Mouse (Mus musculus) intestine, postnatal 0 days (tissue): Measurements from ENCODE around the gene Hc. TPM values are rescaled to one million over a fixed set of nuclear protein-coding genes. Genes with fewer than 3 reads are reported as not detected.

Experiments used
- ATAC-seq: fragments of 200-750 bp; cut with Nextera tagmentation; 2 replicates; pipeline ENCODE4 v1.8.0; 2017; ENCODE audit warnings: mild to moderate bottlenecking, moderate TSS enrichment, moderate library complexity
- H3K27ac ChIP-seq: fragments of 300-500 bp; sonication (generic); 2 replicates; pipeline ENCODE4 v1.5.1; 2014; ENCODE audit warnings: mild to moderate bottlenecking, low read depth, low read length, moderate library complexity
- H3K27me3 ChIP-seq: fragments of 300-500 bp; sonication (generic); replicated peaks from 2 replicates; pipeline ENCODE4 v1.6.1; 2014; ENCODE audit warnings: low read length, mixed read lengths; ENCODE audit not compliant: control insufficient read depth, insufficient read depth
- H3K36me3 ChIP-seq: fragments of 300-500 bp; sonication (generic); 2 replicates; pipeline ENCODE4 v1.6.1; 2014; ENCODE audit warnings: mild to moderate bottlenecking, moderate library complexity; ENCODE audit not compliant: control insufficient read depth, insufficient read depth
- H3K4me1 ChIP-seq: fragments of 300-500 bp; sonication (generic); replicated peaks from 2 replicates; pipeline ENCODE4 v1.6.1; 2014; ENCODE audit warnings: antibody characterized with exemption, low read length, mixed read lengths; ENCODE audit not compliant: control insufficient read depth, insufficient read depth
- H3K4me2 ChIP-seq: fragments of 300-500 bp; sonication (generic); replicated peaks from 2 replicates; pipeline ENCODE4 v1.6.1; 2014; ENCODE audit warnings: low read depth, mild to moderate bottlenecking, moderate library complexity
- H3K4me3 ChIP-seq: fragments of 300-500 bp; sonication (generic); 2 replicates; pipeline ENCODE4 v1.5.1; 2014; ENCODE audit warnings: low read depth, low read length
- H3K9ac ChIP-seq: fragments of 300-500 bp; sonication (generic); 2 replicates; pipeline ENCODE4 v1.6.1; 2014; ENCODE audit warnings: mild to moderate bottlenecking, low read depth, low read length
- H3K9me3 ChIP-seq: fragments of 300-500 bp; sonication (generic); 2 replicates; pipeline ENCODE4 v1.6.1; 2016; ENCODE audit warnings: mixed run types; ENCODE audit not compliant: control insufficient read depth
- CTCF ChIP-seq: sonication (generic); IDR thresholded peaks from 2 replicates; pipeline ENCODE4 v1.5.1; 2016; ENCODE audit warnings: low read depth, mild to moderate bottlenecking, control low read depth, antibody characterized with exemption, moderate library complexity
- WGBS: fragments of 180-500 bp; shearing (Covaris S2); extraction: QIAGEN DNeasy Blood & Tissue Kit; methylation state at CpG from one replicate; pipeline ENCODE4 v1.1.7; 2014; 5-methylcytosine and 5-hydroxymethylcytosine counted together
- polyA plus RNA-seq: library from polyadenylated mRNA; unstranded; fragments of >200 nt; fragmentation: Nextera tagmentation; extraction: Ambion mirVana; gene quantifications from 2 replicates; pipeline ENCODE4 v1.2.1, GENCODE M21; 2015

Gene Hc
- polyA plus RNA-seq, 1 experiment from 2014 or later: 0.14 TPM

- no peak overlapping the region for H3K9ac ChIP-seq
- no peak overlapping the region for H3K4me3 ChIP-seq
- no peak overlapping the region for H3K27ac ChIP-seq
- H3K9me3 ChIP-seq: no peaks in the 10 kb centered on the region
- ATAC-seq: no peak
- no peaks in the 10 kb centered on the region for H3K4me1 ChIP-seq
- H3K27me3 ChIP-seq: no peaks in the 10 kb centered on the region
- WGBS: 23% methylated on average over 2 of the region's 2 CpGs
- no peak overlapping the region for H3K4me2 ChIP-seq
- TF ChIP-seq CTCF: no peak
- no peaks in the 10 kb centered on the region for H3K36me3 ChIP-seq
Observed at GRCm38 (mm10) chr2:34948622-34949021, 112.6 kb downstream of the Hc start.

GRCm38 (mm10) chr2:34946046-34946445 is 115.2 kb downstream of the Hc start:
- Histone ChIP-seq H3K4me1 (no peaks in the 10 kb centered on the region), H3K27ac (no peak overlapping the region), H3K4me2 (no peak overlapping the region), H3K36me3 (no peaks in the 10 kb centered on the region), H3K27me3 (no peaks in the 10 kb centered on the region), H3K9ac (no peak overlapping the region), H3K4me3 (no peak overlapping the region), H3K9me3 (no peaks in the 10 kb centered on the region)
- TF ChIP-seq CTCF: no peak
- no peak for ATAC-seq
- WGBS: 69% methylated on average over 4 of the region's 4 CpGs

GRCm38 (mm10) chr2:34945580-34945979 is 115.7 kb downstream of the Hc start:
- no peaks in the 10 kb centered on the region for H3K4me1 ChIP-seq
- no peak overlapping the region for H3K27ac ChIP-seq
- WGBS: 72% methylated on average over 4 of the region's 4 CpGs
- H3K9me3 ChIP-seq: no peaks in the 10 kb centered on the region
- ATAC-seq: no peak
- H3K36me3 ChIP-seq: no peaks in the 10 kb centered on the region
- no peak overlapping the region for H3K4me2 ChIP-seq
- no peak for TF ChIP-seq CTCF
- H3K27me3 ChIP-seq: no peaks in the 10 kb centered on the region
- H3K9ac ChIP-seq: no peak overlapping the region
- H3K4me3 ChIP-seq: no peak overlapping the region

- no peaks in the 10 kb centered on the region for H3K4me1 ChIP-seq
- no peaks in the 10 kb centered on the region for H3K9me3 ChIP-seq
- no peaks in the 10 kb centered on the region for H3K27me3 ChIP-seq
- ATAC-seq: peak; percentile 13; the same call in 1 of the 2 replicates
- no peak for TF ChIP-seq CTCF
- peak overlapping the region; percentile 37; the same call in 1 of the 2 replicates for H3K4me2 ChIP-seq
- H3K27ac ChIP-seq: no peak overlapping the region
- WGBS: 13% methylated on average over 8 of the region's 8 CpGs
- no peaks in the 10 kb centered on the region for H3K36me3 ChIP-seq
- no peak overlapping the region for H3K9ac ChIP-seq
- H3K4me3 ChIP-seq: no peak overlapping the region
Observed at GRCm38 (mm10) chr2:34944761-34945160, 116.5 kb downstream of the Hc start.

- no peak for ATAC-seq
- TF ChIP-seq CTCF: no peak
- Histone ChIP-seq H3K4me1 (0 out of 2 replicates have a peak, but pooled peaks cover 3% of the 10 kb centered on the region), H3K27ac (no peak overlapping the region), H3K4me2 (no peak overlapping the region), H3K9me3 (no peaks in the 10 kb centered on the region), H3K9ac (no peak overlapping the region), H3K4me3 (no peak overlapping the region), H3K27me3 (no peaks in the 10 kb centered on the region), H3K36me3 (no peaks in the 10 kb centered on the region)
- WGBS: 87% methylated on average over 13 of the region's 13 CpGs
Observed at GRCm38 (mm10) chr2:34943556-34944120, 117.6 kb downstream of the Hc start.

- ATAC-seq: no peak
- H3K9me3 ChIP-seq: no peaks in the 10 kb centered on the region
- no peak for TF ChIP-seq CTCF
- H3K27ac ChIP-seq: no peak overlapping the region
- H3K4me3 ChIP-seq: no peak overlapping the region
- no peak overlapping the region for H3K9ac ChIP-seq
- H3K27me3 ChIP-seq: no peaks in the 10 kb centered on the region; the same call in 1 of the 2 replicates
- 0 out of 2 replicates have a peak, but pooled peaks cover 3% of the 10 kb centered on the region for H3K4me1 ChIP-seq
- H3K4me2 ChIP-seq: no peak overlapping the region
- no peaks in the 10 kb centered on the region for H3K36me3 ChIP-seq
- 79% methylated on average over 11 of the region's 11 CpGs for WGBS
Observed at GRCm38 (mm10) chr2:34941061-34941675, 120.1 kb downstream of the Hc start.
